Mouse (Mus musculus) megakaryocyte-erythroid progenitor cell, adult 5-6 weeks (primary cell): Measurements from ENCODE around the gene Carm1. TPM values are rescaled to one million over a fixed set of nuclear protein-coding genes. Genes with fewer than 3 reads are reported as not detected.
"Not testable (repeated sequence)": the region's sequence is repeated elsewhere in the genome, so short reads cannot be mapped to it uniquely, and the experiment has no call there.

Experiments used
- ATAC-seq: replicated peaks from 2 replicates; pipeline ENCODE4 v1.8.0; 2016; ENCODE audit warnings: mild to moderate bottlenecking, inconsistent platforms; ENCODE audit not compliant: severe bottlenecking, poor library complexity, low FRiP score, low TSS enrichment
- total RNA-seq, 2 experiments: library from RNA; stranded (forward) in 1 of 2; stranded (reverse) in 1 of 2; fragments of 200-1000, 215-1000 nt in 1 of 2; fragments of >200 nt in 1 of 2; fragmentation: Nextera tagmentation in 1 of 2; gene quantifications; 2 replicates each; pipeline ENCODE4 v1.2.3; 2014 to 2017

The Carm1 gene
- total RNA-seq (2014; fragmentation: Nextera tagmentation), result 95.2 and 131 TPM in 2 replicates
- 24.9 and 46.0 TPM in 2 replicates for total RNA-seq (2017)

GRCm38 (mm10) chr9:21546789-21547074 lies at the start of gene Carm1:
Gene Carm1 (plus strand): TSS chr9:21546894.
- no peak for ATAC-seq

DNA sequence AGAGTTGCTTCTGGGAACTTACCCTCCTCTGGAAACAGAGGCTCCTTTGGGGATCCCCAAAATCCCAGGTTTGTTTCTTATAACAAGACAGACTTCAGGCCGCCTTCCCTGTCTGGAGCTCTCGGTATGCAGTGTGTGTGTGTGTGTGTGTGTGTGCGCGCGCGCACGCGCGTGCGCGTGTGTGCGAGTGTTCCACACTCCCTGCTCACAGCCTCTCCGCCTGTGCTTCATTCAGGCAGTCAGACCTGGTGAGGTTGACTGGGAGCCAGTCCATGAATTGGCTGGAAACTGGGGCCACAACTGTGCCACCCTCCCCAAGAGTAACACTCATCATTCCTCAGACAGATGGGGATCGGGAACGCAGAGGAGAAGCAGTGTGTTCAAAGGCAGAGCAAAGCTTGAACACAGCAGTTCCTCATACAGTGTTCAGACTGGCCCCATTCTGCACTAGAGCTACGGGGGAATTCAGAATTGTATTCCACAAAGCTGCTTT lies 49.6 kb upstream of the Carm1 start:
- no peak for ATAC-seq

- no peak for ATAC-seq
These were observed 49.0 kb upstream of the Carm1 start for GRCm38 (mm10) chr9:21497664-21498063.

- ATAC-seq, result no peak
These were observed 48.3 kb upstream of the Carm1 start for GRCm38 (mm10) chr9:21498284-21498902.

GRCm38 (mm10) chr9:21503352-21503751 lies 43.3 kb upstream of the Carm1 start:
- no peak for ATAC-seq

GRCm38 (mm10) chr9:21505767-21506166 lies 40.9 kb upstream of the Carm1 start:
- ATAC-seq, result no peak

DNA sequence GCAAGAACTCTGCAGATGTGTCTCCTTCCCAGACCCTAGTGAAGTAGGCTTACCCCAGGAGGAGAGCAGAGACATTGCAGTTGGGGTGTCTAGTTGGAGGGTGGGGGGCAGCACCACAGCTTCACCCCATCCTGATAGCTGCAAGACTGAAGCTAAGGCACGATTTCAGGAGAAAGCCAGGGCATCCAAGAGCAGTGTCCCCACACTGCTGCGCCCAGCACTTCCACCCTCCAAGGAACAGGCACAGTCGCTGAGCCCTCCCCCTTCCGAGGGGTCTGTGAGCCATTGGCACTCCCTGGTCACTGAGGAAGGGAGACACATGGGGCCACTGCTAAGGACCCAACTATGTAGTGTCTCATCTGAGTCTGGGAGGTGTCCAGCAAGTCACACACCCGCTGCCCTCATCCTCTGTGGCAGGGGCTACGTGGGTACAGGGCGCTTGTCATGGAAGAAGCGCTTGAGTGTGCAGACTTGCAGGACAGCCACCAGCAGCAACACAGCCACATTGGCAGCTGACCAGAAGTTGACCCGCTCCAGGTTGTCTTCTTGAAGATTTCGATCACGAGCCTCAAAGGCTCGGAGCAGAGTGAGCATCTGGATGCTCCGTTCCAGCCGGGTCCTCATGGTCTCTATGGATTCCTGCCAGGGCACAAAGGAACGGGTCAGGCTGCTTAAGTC lies 38.8 kb upstream of the Carm1 start:
- ATAC-seq, result no peak

GRCm38 (mm10) chr9:21508871-21509404 lies 37.8 kb upstream of the Carm1 start:
- ATAC-seq, result no peak

DNA sequence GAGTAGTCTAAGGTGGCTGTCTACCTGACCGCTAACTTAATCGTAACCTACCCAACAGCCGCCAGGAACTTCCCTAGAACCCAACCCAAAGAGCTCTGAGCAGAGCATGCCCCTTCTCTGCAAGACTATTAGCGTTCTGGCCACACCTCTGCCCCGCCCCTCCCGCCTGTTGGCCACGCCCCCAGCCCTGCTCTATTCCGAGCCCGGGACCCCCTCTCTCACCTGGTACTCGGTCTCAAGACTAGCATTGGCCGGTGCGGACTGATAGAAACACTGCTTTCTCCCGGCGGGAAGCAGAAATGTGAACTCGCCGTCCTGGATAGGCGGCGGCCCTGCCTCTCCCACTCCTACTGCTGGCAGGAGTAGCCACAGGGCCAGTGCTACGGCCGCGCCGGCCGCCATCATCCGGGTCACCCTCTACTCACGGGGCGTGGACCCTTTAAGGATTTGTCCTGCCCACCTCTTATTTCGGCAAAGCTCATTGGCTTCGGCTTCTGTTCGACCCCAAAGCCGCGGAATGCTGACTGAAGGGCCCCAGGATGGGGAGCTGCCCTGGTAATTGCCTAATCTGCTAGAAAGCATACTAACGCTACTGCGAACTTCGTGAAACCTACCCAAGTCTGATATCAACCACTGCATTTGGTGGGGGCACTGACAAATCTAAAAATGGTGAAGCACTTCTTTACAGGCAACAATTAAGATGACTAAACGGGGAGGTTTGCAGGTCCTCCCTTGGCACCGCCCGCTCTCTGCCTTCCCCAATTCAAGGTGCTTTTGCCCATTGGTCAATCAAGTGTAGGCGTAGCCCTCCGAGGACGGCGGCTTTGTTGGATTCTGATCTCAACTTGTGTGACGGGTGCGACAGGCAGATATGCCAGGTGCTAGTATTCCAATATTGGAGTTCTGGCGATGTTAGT lies 36.7 kb upstream of the Carm1 start, which contains the start of gene Tmed1:
Tmed1 (minus strand) TSS at position 481 of the 917 bp plus-strand sequence.
- peak; percentile 88 for ATAC-seq

- ATAC-seq, result no peak
These were observed 36.0 kb upstream of the Carm1 start for GRCm38 (mm10) chr9:21510689-21511015.

DNA sequence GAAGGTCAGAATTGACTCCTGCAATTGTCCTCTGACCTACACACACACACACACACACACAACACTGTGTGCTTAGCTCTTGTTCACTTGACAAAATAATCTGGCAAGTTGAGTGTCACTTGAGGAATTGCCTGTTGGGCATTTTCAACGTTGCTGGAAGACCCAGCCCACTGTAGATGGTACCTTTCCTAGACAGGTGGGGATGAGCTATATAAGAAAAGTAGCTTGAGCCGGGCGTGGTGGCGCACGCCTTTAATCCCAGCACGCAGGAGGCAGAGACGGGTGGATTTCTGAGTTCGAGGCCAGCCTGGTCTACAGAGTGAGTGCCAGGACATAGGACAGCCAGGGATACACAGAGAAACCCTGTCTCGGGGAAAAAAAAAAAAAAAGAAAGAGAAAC lies 35.6 kb upstream of the Carm1 start:
- ATAC-seq, result no peak

- ATAC-seq, result no peak
These were observed 33.2 kb upstream of the Carm1 start for GRCm38 (mm10) chr9:21513466-21513865.

DNA sequence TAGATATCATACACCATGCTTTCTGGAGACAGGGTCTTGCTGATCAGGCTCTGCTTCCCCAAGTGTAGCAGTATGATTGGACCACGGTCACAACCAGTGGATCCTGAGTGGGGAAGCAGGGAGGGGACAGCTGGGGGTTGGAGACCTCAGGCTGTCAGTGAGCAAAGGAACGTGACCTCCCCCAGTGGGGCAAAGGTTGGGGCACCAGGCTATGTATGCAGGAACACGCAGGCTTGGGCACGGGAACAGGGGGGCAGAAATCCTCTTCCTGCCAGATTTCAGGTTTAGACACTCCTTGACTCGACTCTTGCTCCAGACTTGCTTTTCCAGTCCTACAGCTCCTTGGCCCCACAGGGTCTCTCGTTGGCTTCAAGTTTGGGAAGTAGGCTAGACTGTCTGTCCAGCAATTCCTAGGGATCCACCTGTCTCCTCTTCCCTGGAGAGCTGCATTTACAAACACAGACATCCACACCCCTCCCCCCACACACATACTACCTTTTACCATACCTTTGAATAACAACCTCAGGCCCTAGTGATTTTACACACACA lies 28.7 kb upstream of the Carm1 start:
- ATAC-seq, result no peak

- ATAC-seq, result not testable (repeated sequence)
These were observed 28.0 kb upstream of the Carm1 start for GRCm38 (mm10) chr9:21518690-21519089.

- ATAC-seq, result 0 out of 2 replicates have a peak, but pooled peaks have one; percentile 26
These were observed 21.4 kb upstream of the Carm1 start for GRCm38 (mm10) chr9:21525142-21525936.

- 0 out of 2 replicates have a peak, but pooled peaks have one; percentile 40 for ATAC-seq
These were observed 20.6 kb upstream of the Carm1 start, which contains the start of gene AB124611 for GRCm38 (mm10) chr9:21525937-21526633. Gene AB124611 (plus strand): TSS chr9:21526176.

- ATAC-seq, result no peak
These were observed 20.1 kb upstream of the Carm1 start for GRCm38 (mm10) chr9:21526634-21526944.

DNA sequence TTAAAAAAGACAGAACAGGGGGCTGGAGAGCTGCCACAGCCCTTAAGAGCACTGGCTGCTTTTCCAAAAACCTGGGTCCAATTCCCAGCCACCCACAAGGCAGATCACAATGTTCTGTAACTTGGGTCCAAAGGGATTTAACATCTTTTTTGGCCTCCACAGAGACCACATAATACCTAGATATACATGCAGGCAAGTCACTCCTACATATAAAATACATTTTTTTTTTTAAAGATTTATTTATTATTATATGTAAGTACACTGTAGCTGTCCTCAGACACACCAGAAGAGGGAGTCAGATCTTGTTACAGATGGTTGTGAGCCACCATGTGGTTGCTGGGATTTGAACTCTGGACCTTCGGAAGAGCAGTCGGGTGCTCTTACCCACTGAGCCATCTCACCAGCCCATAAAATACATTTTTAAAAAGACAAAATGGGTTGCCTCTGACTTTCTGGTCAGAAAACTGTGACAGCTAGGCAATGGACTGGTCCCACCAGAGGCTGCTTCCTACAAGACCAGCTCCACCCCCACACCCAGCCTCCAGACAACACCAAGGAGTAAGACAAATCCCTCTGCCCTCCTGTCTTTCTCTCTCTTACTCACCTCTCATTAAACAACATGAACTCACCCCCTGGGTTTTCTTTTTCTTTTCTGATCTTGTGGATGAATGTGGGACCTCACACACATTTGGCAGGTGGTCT lies 19.4 kb upstream of the Carm1 start:
- ATAC-seq, result no peak
